Mouse (Mus musculus) lung, postnatal 0 days (tissue): ENCODE measurements around the gene Col6a2. TPM values are rescaled to one million over a fixed set of nuclear protein-coding genes. Genes with fewer than 3 reads are reported as not detected.

ENCODE experiments used
- ATAC-seq: fragments of 200-750 bp; cut with Nextera tagmentation; 2 replicates; pipeline ENCODE4 v1.8.0; 2017; ENCODE audit warnings: moderate library complexity
- DNase-seq: peaks from one replicate; pipeline ENCODE4 v3.0.0-alpha.2; 2016; ENCODE audit warnings: low spot score
- H3K27ac ChIP-seq: fragments of 300-500 bp; sonication (generic); 2 replicates; pipeline ENCODE4 v1.5.1; 2014; ENCODE audit warnings: antibody characterized with exemption, mild to moderate bottlenecking, low read length, mixed read lengths
- H3K27me3 ChIP-seq: fragments of 300-500 bp; sonication (generic); replicated peaks from 2 replicates; pipeline ENCODE4 v1.6.1; 2014; ENCODE audit warnings: low read length, mixed read lengths; ENCODE audit not compliant: insufficient read depth
- H3K36me3 ChIP-seq: fragments of 300-500 bp; sonication (generic); 2 replicates; pipeline ENCODE4 v1.6.1; 2014; ENCODE audit warnings: low read length, mixed read lengths; ENCODE audit not compliant: insufficient read depth
- H3K4me1 ChIP-seq: fragments of 300-500 bp; sonication (generic); 2 replicates; pipeline ENCODE4 v1.6.1; 2014; ENCODE audit warnings: antibody characterized with exemption, low read depth, low read length, mixed read lengths; ENCODE audit not compliant: insufficient read depth
- H3K4me2 ChIP-seq: fragments of 300-500 bp; sonication (generic); replicated peaks from 2 replicates; pipeline ENCODE4 v1.6.1; 2014; ENCODE audit warnings: low read depth, mild to moderate bottlenecking, low read length, moderate library complexity, mixed read lengths
- H3K4me3 ChIP-seq: fragments of 300-500 bp; sonication (generic); 2 replicates; pipeline ENCODE4 v1.5.1; 2014; ENCODE audit warnings: low read depth, low read length
- H3K9ac ChIP-seq: fragments of 300-500 bp; sonication (generic); replicated peaks from 2 replicates; pipeline ENCODE4 v1.6.1; 2014; ENCODE audit warnings: low read depth, mild to moderate bottlenecking
- H3K9me3 ChIP-seq: fragments of 300-500 bp; sonication (generic); 2 replicates; pipeline ENCODE4 v1.6.1; 2016; ENCODE audit warnings: low read length, mixed read lengths
- CTCF ChIP-seq: IDR thresholded peaks from 2 replicates; pipeline ENCODE4 v1.5.1; 2016; ENCODE audit warnings: antibody characterized with exemption, mild to moderate bottlenecking
- EP300 ChIP-seq: IDR thresholded peaks from 2 replicates; pipeline ENCODE4 v1.6.1; 2016; ENCODE audit warnings: antibody characterized with exemption, mild to moderate bottlenecking, control low read depth
- WGBS: fragments of 180-500 bp; shearing (Covaris S2); extraction: QIAGEN DNeasy Blood & Tissue Kit; methylation state at CpG from one replicate; pipeline ENCODE4 v1.1.7; 2014; 5-methylcytosine and 5-hydroxymethylcytosine counted together
- polyA plus RNA-seq: library from polyadenylated mRNA; unstranded; fragments of >200 nt; fragmentation: Nextera tagmentation; extraction: Ambion mirVana; gene quantifications from 2 replicates; pipeline ENCODE4 v1.2.1, GENCODE M21; 2015

The Col6a2 gene
- polyA plus RNA-seq, 1 experiment from 2014 or later, result 272 TPM

- Histone ChIP-seq H3K36me3 (peaks cover 29% of the 10 kb centered on the region), H3K9ac (no peak overlapping the region), H3K27ac (no peak overlapping the region), H3K4me2 (no peak overlapping the region), H3K27me3 (no peaks in the 10 kb centered on the region), H3K4me1 (no peaks in the 10 kb centered on the region), H3K9me3 (no peaks in the 10 kb centered on the region), H3K4me3 (no peak overlapping the region)
- ATAC-seq, result no peak
- TF ChIP-seq CTCF (no peak), EP300 (no peak)
- DNase-seq, result no peak
- WGBS, result 87% methylated on average over 8 of the region's 8 CpGs
Measured at GRCm38 (mm10) chr10:76548218-76548617, 75.2 kb downstream of the Col6a2 start.

- H3K4me3 ChIP-seq, result no peak overlapping the region
- DNase-seq, result no peak
- peaks cover 33% of the 10 kb centered on the region for H3K36me3 ChIP-seq
- no peaks in the 10 kb centered on the region for H3K4me1 ChIP-seq
- no peak overlapping the region for H3K4me2 ChIP-seq
- 90% methylated on average over 8 of the region's 8 CpGs for WGBS
- H3K27me3 ChIP-seq, result no peaks in the 10 kb centered on the region
- ATAC-seq, result no peak
- H3K9ac ChIP-seq, result no peak overlapping the region
- H3K9me3 ChIP-seq, result no peaks in the 10 kb centered on the region
- TF ChIP-seq CTCF (no peak), EP300 (no peak)
- H3K27ac ChIP-seq, result no peak overlapping the region
Measured at GRCm38 (mm10) chr10:76546566-76546965, 76.9 kb downstream of the Col6a2 start.

Other genes starting within 250 kb of the Col6a2 start
- 1.4 TPM in 1 of 2 replicates, not detected in the other for gene AC141477.1, start 183.2 kb downstream of the Col6a2 start, polyA plus RNA-seq
- 16.7 and 18.5 TPM in 2 replicates for gene Pcnt, start 180.8 kb downstream of the Col6a2 start, polyA plus RNA-seq
- 30.3 and 32.3 TPM in 2 replicates for gene 2610028H24Rik, start 174.5 kb downstream of the Col6a2 start, polyA plus RNA-seq
- gene Mcm3ap, start 154.7 kb downstream of the Col6a2 start, polyA plus RNA-seq, result 41.9 and 46.0 TPM in 2 replicates
- 5.4 and 5.9 TPM in 2 replicates for gene Ybey, start 154.5 kb downstream of the Col6a2 start, polyA plus RNA-seq
- gene Lss, start 92.0 kb downstream of the Col6a2 start, polyA plus RNA-seq, result 19.4 and 22.3 TPM in 2 replicates
- gene Spatc1l, start 61.4 kb downstream of the Col6a2 start, polyA plus RNA-seq, result not detected in 2 replicates
- gene Ftcd, start 48.0 kb downstream of the Col6a2 start, polyA plus RNA-seq, result 0.07 and 0.14 TPM in 2 replicates
- gene Col6a1, start 102.5 kb upstream of the Col6a2 start, polyA plus RNA-seq, result 344 and 387 TPM in 2 replicates